Comparison of ENCODE assay signal across 21 mouse cellular contexts in genomic region chr2:51637681-51638080, GRCm38 (mm10). TPM values are rescaled to one million over a fixed set of nuclear protein-coding genes. Genes with fewer than 3 reads are reported as not detected.
"Had no signal": no experiment of that assay in that cellular context is flagged by ENCODE, and none has a peak within 500 bp of the region (broad histone marks: within the 10 kb centered on the region; RNA-seq: fewer than 3 reads in every experiment).

No protein-coding gene starts in this region.

- DNase-seq: kidney, adult 11 months; kidney, adult 9 months; kidney, postnatal 36 days; layer of hippocampus, adult 9-11 months; layer of hippocampus, postnatal 36 days; lung, postnatal 14 days; thymus, postnatal 25 days had no signal

- ATAC-seq: midbrain, embryonic 15.5 days had no signal

- H3K4me1 ChIP-seq: limb, embryonic 12.5 days; lung, embryonic 15.5 days; midbrain, embryonic 15.5 days; neural tube, embryonic 12.5 days; stomach, embryonic 15.5 days had no signal

- H3K27me3 ChIP-seq: limb, embryonic 12.5 days; lung, embryonic 15.5 days; midbrain, embryonic 15.5 days; neural tube, embryonic 12.5 days; stomach, embryonic 15.5 days had no signal

- H3K36me3 ChIP-seq: limb, embryonic 12.5 days; lung, embryonic 15.5 days; midbrain, embryonic 15.5 days; neural tube, embryonic 12.5 days; stomach, embryonic 15.5 days had no signal

- H3K4me3 ChIP-seq: limb, embryonic 12.5 days; lung, embryonic 15.5 days; midbrain, embryonic 15.5 days; neural tube, embryonic 12.5 days; stomach, embryonic 15.5 days had no signal

- H3K27ac ChIP-seq: kidney, postnatal 0 days; limb, embryonic 12.5 days; lung, embryonic 15.5 days; macrophage; midbrain, embryonic 15.5 days; neural tube, embryonic 12.5 days; stomach, embryonic 15.5 days had no signal

RNA-seq across cellular contexts. Expression of gene Tas2r134, which starts 10.4 kb away (rescaled TPM):
- total RNA-seq: layer of hippocampus, adult 18-20 months; layer of hippocampus, postnatal 36 days; left cerebral cortex, postnatal 36 days; liver, adult 2 months; monocyte, adult 5-6 weeks; neutrophil, adult 5-6 weeks had no signal
- polyA plus RNA-seq: intestine, embryonic 14.5 days; kidney, postnatal 0 days; limb, embryonic 12.5 days; liver, adult 2 months; liver, embryonic 16.5 days; lung, embryonic 15.5 days; macrophage; midbrain, embryonic 15.5 days; neural tube, embryonic 12.5 days; stomach, embryonic 15.5 days had no signal
